Mouse (Mus musculus) brain, adult 2 months (tissue): Measurements from ENCODE around the gene Otub2.
"Not testable (repeated sequence)": the region's sequence is repeated elsewhere in the genome, so short reads cannot be mapped to it uniquely, and the experiment has no call there.

Source experiments
- DNase-seq: peaks from one replicate; pipeline ENCODE4 v3.0.0; 2011; ENCODE audit warnings: low read depth, low spot score

Gene Otub2

DNA sequence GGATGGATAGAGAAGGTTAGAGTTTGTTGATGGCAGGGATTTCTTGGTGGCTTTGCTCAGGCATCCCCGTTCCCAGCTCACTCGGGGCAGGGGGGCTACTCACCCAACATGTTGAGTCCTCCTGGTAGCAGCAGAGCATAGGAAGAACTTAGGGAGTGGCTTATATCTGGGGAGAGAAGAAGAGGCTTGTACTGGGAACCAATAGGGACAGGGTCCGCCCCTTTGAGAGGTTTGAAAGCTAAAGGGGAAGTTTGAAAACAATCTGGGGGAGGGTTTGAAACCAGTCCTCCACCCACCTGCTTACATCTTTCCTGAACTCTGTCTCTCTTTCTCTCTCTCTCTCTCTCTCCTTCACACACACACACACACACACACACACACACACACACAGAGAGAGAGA is 55.0 kb downstream of the Otub2 start, which contains the start of gene Ifi27l2a:
Ifi27l2a (minus strand) TSS at position 157 of the 400 bp plus-strand sequence.
- no peak for DNase-seq

DNA sequence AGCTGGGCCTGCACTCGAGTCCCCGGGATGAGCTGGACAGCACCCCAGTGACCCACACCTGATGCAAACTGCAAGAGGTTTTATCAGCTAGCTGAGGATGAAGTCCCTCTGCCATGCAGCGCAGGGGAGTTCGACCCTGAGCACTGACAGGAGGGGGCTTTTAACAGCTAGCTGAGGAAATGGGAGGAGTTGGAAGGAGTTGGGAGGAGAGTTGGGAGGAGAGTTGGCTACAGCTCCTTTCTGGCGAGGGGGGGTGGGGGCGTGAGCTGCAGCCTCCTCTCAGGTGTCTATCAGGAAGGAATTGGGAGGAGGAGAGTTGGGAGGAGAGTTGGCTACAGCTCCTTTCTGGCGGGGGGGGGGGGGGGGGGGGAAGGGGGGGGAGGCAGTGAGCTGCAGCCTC is 55.8 kb downstream of the Otub2 start:
- DNase-seq, result not testable (repeated sequence)

DNA sequence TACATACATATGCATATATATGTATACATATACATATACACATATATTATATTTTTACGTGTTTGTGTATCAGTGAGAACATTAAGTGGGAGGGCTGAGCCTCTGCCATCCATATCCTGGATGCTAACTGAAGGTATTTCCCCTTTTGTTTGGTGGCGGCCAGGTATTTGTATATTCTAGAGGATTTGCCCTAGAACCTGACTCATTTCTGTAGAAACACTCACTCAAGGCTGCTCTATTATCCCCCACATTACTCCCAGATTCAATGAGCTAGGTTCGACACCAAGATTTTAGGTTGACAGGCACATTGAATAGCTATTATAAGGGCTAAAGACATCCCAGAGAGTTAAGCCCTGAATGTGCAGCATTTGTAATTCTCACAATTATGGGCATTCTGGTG is 56.6 kb downstream of the Otub2 start:
- no peak for DNase-seq

DNA sequence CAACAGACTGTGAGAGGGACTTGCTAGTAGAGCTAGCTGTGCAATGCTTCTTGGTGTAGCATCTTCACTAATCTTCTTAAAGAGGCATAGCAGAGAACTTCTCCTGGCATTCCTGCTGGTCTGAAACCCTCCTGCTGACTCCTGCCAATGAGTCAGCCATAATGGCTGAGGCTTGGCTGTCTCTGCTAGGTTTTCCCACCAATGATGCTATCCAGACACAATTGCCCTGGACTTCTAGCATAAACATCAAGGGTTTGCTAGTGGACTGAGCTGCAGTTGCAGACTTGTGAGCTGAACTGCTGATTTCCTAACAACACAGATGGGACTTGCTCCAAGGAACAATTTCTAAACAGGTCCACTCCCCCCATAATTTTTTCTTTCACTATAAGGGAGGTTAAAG is 64.9 kb downstream of the Otub2 start:
- no peak for DNase-seq
